Mouse (Mus musculus) urinary bladder, postnatal 10 days (tissue): ENCODE data around the gene Arl6ip5.

Experiments
- DNase-seq: peaks from one replicate; pipeline ENCODE4 v3.0.0; 2022; ENCODE audit warnings: low spot score

The Arl6ip5 gene

DNA sequence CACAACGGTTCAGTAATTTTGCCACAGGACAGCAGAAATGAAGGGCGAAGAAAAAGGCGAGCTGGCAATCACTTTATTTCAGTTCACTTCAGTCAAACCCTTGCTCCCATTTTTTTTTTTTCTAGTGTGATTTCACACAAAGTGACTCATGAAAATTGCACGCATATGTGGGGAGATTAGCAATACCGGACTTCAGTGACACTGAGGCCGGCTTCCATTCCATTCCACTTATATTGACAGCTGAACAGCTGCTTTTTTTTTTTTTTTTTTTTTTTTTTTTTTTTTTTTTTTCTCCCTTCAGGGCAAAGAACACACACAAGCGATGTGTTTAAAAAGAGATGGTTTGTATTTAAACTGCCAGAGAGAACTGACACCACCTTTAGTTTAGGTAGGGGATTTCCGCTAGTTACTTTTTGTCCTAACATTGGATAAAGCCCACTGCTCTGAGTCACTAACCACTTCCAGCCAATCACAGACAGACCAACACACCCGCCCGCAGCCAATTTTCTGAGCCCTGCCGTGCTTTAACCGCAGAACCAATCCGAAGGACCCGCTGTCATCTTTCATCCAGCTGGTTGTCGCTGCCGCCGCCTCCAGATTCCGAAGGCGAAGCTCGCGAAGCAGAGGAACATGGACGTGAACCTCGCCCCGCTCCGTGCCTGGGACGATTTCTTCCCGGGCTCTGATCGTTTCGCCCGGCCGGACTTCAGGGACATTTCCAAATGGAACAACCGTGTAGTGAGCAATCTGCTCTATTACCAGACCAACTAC lies at the start of gene Arl6ip5:
Arl6ip5 (plus strand) TSS at position 499 of the 771 bp plus-strand sequence.
- peak; percentile 43 for DNase-seq

DNA sequence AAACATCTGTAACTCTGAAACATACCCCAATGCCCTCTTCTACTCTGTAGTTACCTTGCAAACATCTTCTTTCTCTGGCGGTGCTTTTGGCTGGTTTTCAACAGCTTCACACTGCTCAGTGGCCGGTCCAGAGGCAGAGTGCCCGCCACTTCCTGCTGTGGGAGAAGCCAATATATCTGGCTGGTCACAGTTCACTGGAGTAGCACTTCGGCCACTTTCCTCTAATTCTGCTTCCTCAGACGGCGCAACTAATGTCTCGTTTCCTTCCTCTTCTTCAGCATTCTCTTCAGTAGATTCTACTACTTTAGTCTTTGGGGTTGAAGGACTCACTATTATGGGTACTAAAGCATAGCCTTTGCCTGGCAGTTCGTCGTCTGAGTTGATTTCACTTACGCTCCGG lies 34.8 kb upstream of the Arl6ip5 start:
- DNase-seq = no peak

DNA sequence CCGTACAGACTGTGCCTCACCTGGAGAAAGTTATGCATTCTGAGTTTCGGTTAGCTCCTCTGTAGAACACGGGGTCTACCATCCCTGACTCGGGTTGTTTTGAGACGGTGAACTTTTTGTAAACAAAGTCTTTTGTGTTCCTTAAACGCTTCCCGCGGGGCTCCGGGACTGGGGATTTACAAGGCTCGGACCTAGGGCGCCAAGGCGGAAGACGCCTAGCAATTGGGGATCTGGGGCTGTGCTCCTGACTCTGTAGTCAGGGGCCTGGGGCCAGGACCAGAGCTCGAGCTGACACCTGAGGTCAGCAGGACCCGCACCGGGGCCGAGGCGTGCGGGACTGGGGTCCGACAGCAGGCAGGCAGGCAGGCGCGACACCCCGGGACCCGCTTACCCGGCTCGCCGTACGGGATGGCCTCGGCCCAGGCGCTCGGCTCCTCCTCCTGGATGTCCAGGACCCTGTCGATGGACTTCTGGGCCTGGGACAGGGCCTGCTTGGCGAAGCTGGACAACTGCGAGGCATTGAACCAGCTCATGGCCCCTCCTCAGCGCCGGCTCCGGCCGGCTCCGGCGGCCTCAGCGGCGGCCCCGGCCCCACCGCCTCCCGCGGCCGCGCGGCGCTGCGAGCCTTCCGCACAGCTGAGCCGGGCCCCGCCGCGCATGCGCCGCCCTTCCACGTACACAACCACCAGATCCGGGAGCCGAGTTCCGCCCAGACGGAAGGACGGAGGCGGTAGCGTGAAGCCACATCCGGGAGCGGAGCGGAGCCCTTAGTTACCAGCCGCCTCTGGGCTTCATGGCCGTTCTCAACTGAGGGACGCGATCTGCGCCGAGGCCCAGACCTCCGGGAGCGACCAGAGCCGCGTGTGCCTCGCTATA lies 31.8 kb upstream of the Arl6ip5 start, which contains the start of gene Tmf1:
Tmf1 (minus strand) TSS at position 632 of the 876 bp plus-strand sequence.
- DNase-seq = peak; percentile 83

DNA sequence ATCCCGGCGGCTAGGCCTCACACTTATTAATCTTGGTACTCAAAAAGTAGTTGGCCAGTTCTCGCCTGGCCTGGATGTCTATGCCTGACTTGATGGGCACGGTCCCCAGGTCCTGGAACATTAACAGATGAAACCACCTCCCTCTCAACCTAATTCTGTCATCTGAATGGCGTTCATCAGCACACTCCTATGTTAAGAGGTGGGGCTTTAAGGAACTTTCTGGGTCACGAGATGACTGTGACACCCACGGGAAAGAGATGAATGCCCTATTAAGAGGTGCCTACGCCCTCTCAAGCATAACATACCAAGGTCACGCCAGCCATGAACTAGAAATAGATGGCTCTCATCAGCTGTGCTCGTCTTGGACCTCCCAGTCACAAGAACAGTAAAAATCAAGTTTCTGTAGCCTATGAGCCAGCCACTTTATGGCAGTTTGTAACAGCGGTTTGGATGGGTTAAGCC lies 31.1 kb upstream of the Arl6ip5 start:
- DNase-seq = no peak

DNA sequence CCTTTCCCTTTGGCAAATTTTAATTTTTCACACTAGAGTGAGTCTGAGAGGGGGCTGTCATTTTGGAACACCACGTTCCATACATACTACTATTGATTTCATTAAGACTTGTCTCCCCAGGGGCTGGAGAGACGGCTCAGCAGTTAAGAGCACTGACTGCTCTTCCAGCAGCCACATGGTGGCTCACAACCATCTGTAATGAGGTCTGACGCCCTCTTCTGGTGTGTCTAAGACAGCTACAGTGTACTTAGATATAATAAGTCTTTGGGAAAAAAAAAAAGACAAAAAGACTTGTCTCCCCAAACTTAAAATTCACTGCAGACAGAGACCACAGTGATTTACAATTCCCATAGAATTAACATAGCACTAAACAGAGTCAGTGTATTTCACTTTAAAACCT lies 10.1 kb upstream of the Arl6ip5 start:
- DNase-seq = no peak

DNA sequence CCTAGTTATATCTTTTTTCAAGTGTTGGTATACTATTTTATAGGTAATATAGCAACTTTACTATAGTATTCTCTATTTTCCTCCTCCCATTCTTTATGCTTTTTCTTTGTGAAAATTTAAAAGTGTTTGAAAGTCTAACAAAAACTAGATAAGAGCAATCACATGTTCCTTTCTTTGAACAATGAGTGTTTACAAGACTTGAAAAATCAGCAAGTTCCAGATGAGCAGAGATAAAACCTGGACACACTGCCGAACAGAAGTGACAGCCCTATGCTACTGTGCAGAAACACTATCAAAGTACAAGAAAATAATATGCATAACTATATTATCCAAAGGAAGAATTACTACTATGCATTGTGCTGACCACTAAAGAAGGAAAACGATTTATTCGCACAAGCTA lies 8.0 kb upstream of the Arl6ip5 start:
- no peak for DNase-seq

DNA sequence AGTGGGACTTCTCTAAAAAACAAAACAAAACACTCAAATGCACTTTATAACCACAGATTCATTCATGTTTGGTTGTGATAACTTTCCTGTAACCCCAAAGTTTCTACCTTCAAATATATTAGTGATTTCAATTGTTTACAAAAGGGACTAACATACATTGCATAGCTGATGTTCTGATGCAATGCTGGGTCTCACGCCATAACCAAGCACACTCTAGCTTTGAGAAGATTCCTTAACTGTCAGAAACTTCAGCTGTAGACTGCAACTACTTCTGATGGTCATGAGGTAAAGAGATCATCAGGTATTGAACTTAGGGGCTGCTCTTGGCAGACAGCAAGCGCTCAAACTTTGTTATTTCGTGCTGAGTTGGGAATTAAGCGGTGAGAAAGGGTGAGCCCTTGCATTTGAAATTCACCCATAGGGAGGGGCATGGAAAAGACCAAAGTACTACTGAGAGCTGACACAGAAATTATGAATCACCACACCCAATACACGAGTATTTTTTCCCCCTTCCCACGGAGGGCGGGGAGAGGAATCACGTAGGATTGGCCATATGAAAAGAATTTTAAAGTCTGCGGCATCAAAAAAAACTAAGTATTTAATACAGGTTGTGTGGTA lies 6.1 kb upstream of the Arl6ip5 start:
- no peak for DNase-seq

DNA sequence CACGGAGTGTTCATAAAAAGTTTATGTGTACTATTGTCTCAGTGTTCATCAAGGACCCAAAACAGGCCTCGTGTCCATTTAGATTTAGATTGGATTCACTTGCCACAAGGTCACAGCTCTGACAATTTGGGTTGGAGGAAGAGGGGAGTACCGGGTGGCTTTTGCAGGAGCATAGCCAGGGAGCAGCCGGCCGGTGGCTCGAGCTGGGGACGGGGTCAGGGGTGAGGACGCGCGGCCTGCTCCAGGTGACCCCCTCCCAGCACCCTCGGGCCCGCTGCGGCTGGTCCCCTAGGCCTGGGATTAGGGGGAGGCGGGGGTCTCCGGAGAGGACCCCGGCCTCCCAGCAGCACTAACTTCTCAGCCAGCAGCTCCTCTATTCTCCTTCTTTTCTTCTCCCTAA lies 5.5 kb upstream of the Arl6ip5 start:
- no peak for DNase-seq

DNA sequence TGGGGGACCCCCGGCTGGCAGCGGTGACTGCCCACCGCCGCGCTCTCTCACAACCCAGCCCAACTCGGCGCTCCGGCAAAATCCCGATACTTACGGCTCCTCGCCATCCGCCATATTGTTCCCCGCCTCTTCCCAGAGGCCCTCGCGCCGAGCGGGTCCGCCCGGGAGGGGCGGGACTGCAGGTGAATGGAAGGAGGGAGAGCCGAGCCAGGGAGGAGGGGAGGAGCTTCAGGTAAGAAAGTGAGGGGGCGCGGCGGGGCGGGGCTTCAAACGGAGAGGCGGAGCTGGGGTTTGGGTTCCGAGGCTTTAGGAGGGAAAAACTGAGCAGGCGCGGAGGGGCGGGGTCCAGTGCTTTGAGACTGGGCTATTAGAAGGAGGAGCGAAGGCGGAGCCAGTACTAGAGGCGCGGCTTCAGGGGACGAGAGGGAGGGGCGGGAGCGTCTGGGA lies 5.0 kb upstream of the Arl6ip5 start, which contains the start of gene Uba3:
Uba3 (minus strand) TSS at position 209 of the 447 bp plus-strand sequence.
- DNase-seq = peak; percentile 98

DNA sequence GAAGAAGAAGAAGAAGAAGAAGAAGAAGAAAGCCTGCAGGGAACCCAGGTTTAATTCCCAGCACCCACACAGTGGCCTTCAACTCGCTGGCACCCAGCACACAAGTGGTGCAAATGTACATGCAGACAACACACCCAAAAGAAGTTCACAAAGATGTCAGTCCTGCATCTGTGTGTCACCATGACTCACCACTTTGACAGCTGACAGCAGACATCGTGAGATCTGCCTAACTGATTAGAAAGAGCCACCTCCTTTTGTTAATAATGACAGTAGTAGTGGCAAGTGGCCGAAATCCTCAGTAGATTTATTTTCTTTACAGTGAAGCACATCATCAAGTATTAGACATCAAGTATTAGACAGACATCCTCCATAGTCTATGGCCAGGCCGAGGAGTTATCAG lies 3.4 kb upstream of the Arl6ip5 start:
- DNase-seq = no peak

DNA sequence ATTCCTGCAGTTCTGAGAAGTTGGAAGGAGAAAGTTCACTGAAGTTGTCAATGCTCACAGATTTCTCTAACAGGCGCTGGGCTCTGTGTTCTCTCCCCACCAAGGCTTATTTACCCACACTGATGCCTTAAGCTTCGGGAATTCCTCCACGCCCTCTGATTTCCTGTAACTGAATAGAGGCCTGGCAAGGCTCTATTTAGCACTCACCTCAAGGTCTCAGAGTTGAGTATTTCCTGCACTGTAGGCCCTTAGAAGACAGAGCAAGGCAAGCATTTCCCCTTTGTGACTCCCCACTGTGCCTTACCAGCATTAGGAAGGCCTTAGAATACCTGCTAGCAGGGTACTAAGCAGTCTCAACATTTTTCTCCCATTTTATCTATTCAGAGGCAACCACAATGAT lies 2.1 kb upstream of the Arl6ip5 start:
- DNase-seq = no peak

DNA sequence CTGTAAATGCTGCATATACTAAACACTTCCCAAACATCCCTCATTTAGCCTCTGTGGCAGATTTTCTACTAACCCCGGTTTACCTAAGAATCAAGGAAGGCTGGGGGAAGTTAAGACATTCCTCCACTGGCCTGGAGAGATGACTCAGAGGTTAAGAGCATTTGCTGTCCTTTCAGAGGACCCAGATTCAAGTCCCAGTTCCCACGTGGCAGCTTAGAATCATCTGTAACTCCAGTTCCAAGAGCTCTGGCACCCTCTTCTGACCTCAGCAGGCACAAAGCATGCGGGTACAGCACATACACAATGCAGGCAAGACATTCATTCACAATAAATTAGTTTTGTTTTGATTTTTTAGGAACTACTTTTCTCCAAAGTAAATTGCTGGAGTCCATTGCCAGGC lies 1.3 kb upstream of the Arl6ip5 start:
- DNase-seq = no peak

DNA sequence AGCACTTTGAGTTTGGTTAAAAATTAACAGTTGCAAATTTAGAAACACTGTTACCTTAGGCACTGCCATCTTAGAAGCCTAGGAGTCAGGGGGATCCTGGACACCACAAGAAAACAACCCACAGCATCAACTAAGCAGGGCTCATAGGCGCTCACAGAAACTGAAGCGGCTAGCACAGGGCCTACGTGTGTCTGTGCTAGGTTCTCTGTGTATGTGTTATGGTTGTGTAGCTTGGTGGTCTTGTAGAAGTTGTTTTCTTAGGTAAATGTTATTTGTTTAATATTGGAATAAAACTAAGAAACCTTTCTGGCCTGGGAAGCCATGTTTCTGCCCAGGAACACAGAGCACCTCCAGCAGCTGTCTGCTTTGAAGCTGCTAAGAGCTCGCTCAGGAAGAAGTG lies 738 bp upstream of the Arl6ip5 start:
- no peak for DNase-seq

DNA sequence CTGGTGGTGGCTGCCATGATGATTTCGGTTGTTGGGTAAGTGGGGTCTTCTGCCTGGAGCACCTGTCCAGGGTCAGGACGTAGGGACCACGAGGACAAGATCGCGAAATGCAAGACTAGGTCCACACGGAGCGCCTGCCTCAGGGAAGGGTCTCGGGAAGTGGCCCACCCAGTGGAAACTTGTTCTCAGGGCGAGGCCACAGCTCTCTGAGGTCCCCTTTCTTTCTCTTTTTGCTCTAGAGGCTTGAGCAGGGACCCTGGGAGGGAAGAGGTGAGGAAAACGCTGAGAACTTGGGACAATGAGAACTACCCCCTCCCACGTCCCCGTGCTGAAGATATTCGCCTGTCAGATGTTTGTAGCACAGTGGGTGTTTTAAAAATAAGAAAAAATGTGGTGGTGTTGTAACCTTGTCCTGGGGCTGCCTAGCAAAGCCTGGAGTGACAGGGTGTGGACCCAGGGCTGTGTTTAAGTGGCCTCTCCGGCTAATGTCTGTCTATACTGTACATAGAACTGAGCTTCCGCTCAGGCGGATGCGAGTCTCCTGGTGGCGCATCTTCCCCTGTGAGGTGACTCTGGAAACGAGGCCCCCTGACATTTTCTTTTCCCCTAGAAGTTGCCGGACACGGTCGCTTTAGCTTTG lies 593 bp downstream of the Arl6ip5 start:
- DNase-seq = no peak

DNA sequence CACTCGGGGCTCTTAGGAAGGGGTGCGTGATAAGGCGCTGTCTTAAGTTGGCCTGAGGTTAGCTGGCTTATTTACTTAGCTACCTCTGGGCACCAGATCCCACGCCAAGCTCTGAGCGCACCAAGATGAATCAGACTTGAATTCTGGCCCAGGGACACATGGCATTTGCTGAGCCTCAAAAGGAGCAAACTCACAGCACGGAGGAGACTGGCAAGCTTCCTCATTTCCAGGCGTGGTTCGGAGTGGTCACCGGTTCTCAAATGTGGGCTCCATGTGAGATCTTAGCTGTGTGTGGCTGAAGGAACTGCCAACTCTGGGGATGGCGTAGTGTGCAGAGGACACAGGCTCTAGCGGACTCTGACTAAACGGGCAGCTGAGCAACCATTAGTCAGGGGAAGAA lies 1.5 kb downstream of the Arl6ip5 start:
- no peak for DNase-seq

DNA sequence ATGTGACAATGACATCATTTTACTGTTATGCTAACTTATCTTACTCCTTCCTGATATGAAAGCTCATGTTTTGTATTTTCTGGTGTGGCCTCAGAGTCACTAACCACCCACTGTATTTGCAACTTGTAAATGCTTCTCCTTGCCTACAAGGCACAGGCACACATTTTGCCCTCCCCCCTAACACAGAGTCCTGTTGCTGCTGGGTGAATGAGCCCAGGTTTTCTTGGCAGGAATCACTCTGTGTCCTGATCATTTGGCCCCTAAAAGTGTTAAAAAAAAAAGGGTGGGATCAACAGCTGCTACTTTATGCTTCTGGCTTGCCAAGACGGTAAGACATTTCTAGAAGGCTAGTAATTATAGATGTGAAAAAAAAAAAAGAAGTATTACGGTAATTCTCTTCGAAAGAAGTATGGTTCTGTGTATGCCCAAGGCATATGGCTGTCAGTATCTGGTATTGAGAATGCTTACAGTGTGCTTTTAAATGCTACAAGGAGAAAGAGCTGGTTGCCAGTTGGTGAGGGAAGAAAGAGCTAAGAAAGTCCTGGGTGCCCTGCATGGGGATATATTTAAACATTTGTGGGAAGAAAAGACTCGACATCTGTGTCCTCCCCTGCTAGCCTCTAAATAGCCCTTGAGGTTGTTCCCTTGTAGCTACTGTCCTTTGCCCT lies 5.8 kb downstream of the Arl6ip5 start:
- DNase-seq = no peak

DNA sequence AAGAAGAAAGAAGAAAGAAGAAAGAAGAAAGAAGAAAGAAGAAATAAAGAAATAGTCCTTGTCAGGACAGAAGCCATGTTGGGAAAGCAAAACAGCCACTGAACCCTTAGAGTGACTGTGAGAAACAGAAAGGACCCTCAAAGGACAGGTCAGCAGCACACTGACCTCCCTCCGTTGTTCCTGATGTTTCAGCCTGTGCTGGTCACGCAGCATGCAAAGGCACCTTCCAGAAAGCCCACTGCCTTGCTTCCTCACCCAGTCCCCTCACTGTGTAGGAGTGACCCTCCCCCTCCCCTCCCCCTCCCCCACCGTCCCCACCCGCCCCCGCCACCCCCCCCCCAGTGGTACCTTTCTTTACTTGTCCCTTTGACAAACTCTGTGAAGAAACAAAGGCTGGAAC lies 10.2 kb downstream of the Arl6ip5 start:
- DNase-seq = no peak

DNA sequence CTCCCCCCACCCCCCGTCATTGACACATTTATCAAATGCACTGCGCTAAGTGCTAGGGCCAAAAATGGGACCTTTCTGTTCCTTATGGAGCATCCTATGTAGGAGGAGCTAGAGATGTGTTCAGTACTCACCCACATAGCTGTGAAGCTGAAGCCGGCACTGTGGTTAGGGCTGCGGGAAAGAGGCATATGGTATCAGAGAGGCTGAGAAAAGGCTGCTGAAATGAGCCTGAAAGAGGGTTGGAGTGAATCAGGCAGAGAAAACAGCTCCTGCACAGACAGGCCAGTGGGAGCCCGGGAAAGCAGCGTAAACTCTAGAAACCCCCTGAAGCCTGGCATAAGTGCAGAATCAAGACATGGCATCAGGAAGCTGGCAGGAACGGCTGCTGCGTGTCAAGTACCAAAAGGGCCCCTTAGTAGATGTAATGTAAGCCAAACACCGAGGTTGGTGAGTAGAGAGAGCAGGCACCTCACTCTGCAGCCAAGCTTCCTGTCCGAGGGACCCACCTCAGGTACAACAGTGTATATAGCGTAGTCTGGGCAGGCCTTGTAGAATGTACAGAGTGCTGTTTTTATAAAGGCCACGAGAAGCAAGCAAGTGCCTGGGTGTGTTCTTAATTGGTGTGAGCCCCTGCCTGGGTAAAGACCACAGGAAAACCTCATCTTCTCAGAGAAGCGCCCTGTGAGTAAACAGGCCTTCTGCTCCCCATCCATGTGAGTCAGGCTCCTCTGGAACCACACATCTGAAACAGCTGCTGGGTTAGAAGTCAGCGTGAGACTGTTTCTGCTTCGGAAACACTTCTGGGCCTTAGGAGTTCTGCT lies 10.9 kb downstream of the Arl6ip5 start:
- no peak for DNase-seq

DNA sequence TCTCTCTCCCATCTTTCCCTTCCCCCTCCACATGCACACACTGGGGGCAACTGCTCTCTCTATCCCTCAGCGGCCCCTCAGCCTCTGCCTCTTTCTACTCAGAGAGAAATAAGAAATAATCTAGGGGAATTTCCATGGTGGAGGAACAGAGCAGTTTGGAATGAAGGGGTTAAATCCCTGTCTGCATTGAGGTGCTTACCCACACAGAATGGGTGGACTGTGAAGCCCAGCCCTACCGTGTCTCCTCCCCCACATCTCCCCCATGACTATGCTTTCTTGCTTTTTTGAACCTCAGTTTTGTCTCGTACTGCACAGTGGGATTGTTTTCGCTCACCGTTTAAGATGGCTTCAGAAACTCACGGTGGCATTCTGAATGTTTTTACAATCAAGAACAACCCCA lies 11.8 kb downstream of the Arl6ip5 start:
- DNase-seq = no peak

DNA sequence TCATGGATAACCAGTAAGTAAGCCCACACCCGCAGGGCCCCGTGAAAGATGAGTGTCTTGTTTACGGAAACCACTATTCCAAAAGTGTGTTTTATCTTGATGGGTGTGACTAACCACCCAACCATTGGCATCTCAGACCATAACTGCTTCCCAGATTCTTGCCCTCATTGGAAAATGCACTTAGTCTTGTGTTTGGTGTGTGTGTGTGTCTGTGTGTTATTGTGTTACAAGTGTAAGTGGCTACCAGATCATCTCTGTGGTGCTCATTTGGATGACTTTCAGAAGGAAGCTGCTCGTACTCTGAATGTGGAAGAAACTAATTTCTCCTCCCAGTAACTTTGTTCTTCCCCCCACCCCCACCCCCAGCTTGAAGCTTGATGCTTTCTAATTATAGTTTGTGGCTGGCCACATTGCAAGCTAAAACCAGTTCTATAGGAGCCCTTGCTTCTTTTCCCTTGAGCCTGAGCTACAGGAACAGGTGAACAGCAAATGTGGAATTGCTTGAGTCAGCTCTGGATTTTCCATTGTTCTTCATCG lies 12.5 kb downstream of the Arl6ip5 start:
- no peak for DNase-seq
